Mouse (Mus musculus): ENCODE results near the gene Serpinf2.
"Not testable (repeated sequence)": the region's sequence is repeated elsewhere in the genome, so short reads cannot be mapped to it uniquely, and the experiment has no call there.

Gene Serpinf2

DNA sequence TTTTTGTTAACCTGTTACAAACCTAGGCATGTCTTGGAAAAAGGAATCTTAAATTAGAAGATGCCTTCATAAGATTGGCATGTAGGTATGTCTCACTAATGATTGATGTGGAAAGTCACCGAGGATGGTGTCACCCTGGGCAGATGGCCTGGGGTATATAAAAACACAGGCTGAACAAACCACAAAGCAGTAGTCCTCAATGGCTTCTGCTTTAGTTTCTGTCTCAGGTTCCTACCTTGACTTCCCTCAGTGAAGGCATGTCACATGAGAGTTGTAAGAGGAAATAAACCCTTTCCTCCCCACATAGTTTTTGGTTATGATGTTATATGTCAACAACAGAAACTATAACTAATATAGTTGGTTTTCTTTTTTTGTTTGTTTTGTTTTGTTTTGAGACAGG is 43.8 kb downstream of the Serpinf2 start:
- no peak for DNase-seq (ENCODE audit: extremely low spot score)

DNA sequence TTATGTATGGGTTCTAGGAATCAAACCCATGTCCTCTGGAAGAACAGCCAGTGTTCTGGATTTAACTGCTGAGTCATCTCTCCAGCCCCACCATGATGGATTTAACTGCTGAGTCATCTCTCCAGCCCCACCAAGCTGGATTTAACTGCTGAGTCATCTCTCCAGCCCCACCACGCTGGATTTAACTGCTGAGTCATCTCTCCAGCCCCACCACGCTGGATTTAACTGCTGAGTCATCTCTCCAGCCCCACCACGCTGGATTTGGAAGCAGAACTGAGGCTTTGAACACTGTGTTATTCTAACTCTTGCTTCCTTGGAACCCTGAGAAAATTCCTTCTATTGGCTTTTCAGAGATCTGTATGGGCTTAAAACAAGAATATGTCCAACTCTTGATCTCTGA is 55.9 kb downstream of the Serpinf2 start:
- not testable (repeated sequence) for DNase-seq (ENCODE audit: extremely low spot score)

Measured in embryo, embryonic 9.5 days (tissue).